Mouse (Mus musculus): ENCODE measurements at regions not wholly inside any gene's neighbourhood (a gene's known extent, or its start where the extent isn't known, plus 50 kb on each side); places are given as distances from the start of the nearest gene placed in this dataset.

GRCm38 (mm10) chr6:31333228-31333922 is 65.2 kb upstream of the Mkln1 start:
- no peak for TF ChIP-seq GATA4 (IDR thresholded peaks at IDR 0.05; ENCODE audit: insufficient replicate concordance, low read length)

- no peak for TF ChIP-seq GATA4 (IDR thresholded peaks at IDR 0.05; ENCODE audit: insufficient replicate concordance, low read length)
These were observed 64.4 kb upstream of the Mkln1 start for GRCm38 (mm10) chr6:31334086-31334485.

DNA sequence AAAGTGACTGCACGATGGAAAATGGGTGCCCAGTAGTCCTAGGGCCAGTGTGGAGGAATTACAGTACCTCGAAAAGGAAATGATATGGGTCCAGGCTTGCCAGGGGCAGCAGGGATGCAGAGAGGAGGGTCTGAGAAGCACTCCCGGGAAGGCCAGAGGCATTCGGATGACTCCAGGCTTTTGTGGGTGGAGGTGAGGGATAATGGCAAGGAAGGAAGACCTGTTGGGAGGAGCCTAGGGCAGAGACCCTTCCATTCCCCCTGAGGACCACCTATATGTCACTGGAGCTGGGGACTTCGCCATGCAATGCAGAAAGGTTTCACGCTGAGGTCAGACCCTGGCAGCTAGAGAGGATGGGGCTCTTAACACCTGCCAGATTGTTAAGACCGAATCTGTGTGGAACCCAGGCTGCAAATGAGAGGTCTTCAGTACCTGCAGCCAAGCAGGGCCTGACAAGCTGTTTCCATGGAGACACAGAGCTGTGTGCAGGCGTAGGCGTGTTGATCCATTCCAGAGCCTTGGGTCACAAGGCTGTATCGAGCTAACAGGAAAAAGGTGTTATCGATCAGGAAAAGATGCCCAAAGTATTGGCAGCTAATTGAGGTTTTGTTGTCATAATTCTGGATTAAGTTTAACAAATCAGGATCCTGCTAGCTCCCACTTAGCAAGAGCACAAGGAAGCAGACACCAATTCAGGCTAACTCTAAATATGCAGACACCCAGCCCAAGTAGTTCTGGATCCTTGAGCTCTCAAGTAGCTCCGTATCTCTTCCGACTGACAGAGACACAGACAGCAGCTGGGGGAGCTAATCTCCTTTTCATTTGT is 59.2 kb upstream of the Mkln1 start:
- TF ChIP-seq GATA4 (IDR thresholded peaks at IDR 0.05; ENCODE audit: insufficient replicate concordance, low read length) = no peak

GRCm38 (mm10) chr6:31339948-31340250 is 58.6 kb upstream of the Mkln1 start:
- no peak for TF ChIP-seq GATA4 (IDR thresholded peaks at IDR 0.05; ENCODE audit: insufficient replicate concordance, low read length)

DNA sequence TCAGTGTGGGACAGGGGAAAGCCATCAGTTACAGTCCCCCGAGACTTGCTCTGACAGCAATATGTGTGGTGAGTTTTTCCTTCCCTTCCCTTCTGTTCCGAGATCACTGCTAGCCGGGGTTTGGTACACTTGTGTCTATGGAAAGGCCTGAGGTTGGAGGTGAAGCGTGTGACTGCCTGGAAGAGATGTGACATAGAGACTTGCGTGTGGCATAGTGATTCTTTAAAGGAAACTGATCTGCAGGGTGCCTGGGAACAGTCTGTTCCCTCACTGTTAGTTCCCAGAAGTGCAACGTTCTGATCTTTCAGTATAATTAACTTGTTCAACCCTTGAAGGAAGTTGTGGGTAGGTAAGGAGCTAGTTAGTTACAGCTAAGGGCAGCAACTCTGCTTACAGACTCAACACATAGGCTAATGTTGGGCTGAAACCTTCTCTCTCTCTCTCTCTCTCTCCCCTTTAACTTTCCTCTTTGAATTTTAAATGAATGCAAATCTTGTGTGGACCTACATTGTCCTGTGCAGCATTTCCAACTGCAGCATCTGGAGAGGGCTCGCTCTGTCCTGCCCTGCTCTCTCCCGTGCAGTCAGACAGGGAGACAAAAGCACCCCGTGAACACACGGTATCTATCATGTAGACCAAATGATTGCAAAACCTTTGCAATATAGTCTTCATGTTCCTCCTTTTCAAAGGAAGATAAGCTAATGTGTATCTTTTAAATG is 53.0 kb upstream of the Mkln1 start:
- no peak for TF ChIP-seq GATA4 (IDR thresholded peaks at IDR 0.05; ENCODE audit: insufficient replicate concordance, low read length)

- TF ChIP-seq GATA4 (IDR thresholded peaks at IDR 0.05; ENCODE audit: insufficient replicate concordance, low read length) = no peak
These were observed 50.2 kb upstream of the Mkln1 start for GRCm38 (mm10) chr6:31348333-31348732.

All from liver, adult (tissue).